Mouse (Mus musculus) c-Kit-negative CD71-positive TER-119-positive erythroid progenitor cells, embryonic 14.5 days (primary cell): ENCODE data around the gene Plcl2.
"Not testable (repeated sequence)": the region's sequence is repeated elsewhere in the genome, so short reads cannot be mapped to it uniquely, and the experiment has no call there.

Experiments used
- DNase-seq: peaks from one replicate; pipeline ENCODE4 v3.0.0-alpha.2; 2013; ENCODE audit warnings: low read depth, low spot score

Gene Plcl2

DNA sequence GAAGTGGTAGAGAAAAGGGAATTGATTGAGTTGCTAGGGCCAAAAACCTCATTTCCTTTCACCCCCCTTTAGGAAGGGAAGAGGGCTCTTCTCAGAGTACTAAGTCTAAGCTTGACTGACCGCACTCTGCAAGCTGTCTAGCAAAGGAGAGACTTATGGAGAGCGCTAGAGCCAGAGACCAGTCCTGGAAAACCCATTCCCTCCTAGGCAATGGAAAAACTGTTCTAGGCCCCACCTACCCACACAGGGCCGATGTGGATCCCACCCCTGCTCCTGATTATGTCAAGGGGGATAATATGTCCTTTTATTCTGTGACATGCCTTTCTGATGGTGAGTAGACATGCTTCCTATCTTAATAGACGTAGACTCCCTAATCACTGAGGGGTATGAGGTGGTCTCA is 116.4 kb downstream of the Plcl2 start:
- DNase-seq: no peak

DNA sequence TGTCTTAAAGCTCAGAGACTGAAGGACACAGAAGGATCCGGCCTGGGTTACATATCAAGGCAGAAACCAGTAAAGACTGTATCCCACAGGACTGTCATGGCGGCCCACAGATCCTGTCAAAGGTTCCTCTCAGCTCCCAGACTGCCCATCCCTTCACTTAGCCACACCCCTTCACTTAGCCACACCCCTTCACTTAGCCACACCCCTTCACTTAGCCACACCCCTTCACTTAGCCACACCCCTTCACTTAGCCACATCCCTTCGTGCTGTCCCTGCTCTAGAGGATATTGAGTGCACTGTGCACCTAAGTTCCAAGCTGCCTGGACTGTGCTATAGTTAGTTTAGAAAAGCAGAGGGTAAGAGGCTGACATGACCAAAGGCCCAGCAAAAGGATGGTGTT is 118.5 kb downstream of the Plcl2 start:
- DNase-seq: peak; percentile 1

- DNase-seq: no peak
These were observed 119.5 kb downstream of the Plcl2 start for GRCm38 (mm10) chr17:50628716-50629115.

DNA sequence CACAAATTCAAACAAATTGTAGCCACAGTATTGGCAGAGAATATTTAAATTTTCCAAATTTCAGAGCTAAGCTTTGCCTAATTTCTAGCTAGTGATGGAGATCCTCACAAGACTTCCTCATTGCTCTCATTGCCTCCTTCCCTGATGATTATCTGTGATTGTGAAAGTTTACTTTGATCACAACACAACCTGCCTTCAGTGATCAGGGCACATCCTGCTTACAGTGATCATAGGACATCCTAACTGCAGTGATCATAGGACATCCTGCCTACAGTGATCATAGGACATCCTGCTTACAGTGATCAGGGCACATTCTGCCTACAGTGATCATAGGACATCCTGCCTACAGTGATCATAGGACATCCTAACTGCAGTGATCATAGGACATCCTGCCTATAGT is 121.8 kb downstream of the Plcl2 start:
- DNase-seq: not testable (repeated sequence)

- no peak for DNase-seq
These were observed 125.0 kb downstream of the Plcl2 start for GRCm38 (mm10) chr17:50634008-50634871.

GRCm38 (mm10) chr17:50635961-50636585 is 126.9 kb downstream of the Plcl2 start:
- DNase-seq: no peak

DNA sequence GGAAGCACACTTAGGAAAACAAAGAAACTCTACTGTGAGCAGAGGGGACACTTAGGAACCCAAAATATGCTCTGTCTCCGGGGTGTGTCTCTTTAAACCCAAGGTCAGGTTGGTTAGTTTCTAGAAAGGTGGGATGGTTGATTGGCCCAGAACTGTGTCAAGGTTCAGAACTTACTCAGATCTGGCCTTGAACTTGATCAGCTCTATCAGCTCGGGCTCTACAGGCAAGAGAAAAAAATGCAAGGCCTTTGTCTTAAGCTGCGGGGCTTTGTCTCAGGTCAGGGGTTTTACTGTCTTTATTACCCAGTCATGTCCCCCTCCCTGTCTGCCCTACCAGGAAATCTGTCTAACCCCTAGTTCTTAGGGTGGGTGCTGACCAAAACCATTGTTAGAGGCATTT is 129.6 kb downstream of the Plcl2 start:
- DNase-seq: no peak

- DNase-seq: no peak
These were observed 131.9 kb downstream of the Plcl2 start for GRCm38 (mm10) chr17:50641076-50641610.

GRCm38 (mm10) chr17:50641879-50642278 is 132.7 kb downstream of the Plcl2 start:
- no peak for DNase-seq

GRCm38 (mm10) chr17:50643356-50643755 is 134.2 kb downstream of the Plcl2 start:
- no peak for DNase-seq

DNA sequence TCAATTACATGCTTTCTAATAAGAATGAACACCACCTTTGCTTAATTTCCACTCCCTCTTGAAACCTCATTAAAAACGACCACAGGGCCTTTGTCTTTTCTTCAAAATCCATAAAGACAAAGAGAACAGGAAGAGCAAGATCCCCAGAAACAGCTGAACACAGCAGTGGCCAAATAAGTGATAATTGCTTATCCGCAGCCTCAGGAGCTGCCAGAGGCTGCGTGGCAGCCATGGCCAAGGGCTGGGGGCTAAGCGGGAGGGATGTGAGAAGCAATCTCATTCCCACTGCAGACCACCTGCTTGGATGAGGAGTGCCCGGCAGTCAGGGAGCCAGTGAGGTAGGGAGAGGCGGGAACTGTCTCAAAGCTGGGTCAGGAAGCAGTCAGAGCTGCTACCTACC is 134.8 kb downstream of the Plcl2 start:
- DNase-seq: no peak

DNA sequence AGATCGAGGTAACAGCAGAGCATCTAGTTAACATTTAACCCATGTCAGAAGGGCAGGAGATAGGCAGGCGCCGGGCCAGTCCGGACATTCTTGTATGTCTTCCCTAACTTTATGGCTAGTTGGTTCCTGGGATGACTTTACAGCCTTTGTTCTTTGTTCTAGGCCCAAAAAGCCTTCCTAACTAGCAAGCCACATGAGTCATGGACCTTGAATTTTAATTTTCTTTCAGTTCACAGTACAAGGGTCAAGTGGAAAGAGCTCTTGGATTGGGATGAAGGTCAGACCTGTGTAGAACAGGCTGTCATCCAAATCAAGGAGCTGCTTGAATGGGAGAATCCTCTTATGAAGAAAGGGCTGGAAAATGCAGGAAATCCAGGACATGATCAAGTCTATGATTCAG is 138.9 kb downstream of the Plcl2 start:
- not testable (repeated sequence) for DNase-seq

GRCm38 (mm10) chr17:50648757-50649419 is 139.7 kb downstream of the Plcl2 start:
- no peak for DNase-seq

DNA sequence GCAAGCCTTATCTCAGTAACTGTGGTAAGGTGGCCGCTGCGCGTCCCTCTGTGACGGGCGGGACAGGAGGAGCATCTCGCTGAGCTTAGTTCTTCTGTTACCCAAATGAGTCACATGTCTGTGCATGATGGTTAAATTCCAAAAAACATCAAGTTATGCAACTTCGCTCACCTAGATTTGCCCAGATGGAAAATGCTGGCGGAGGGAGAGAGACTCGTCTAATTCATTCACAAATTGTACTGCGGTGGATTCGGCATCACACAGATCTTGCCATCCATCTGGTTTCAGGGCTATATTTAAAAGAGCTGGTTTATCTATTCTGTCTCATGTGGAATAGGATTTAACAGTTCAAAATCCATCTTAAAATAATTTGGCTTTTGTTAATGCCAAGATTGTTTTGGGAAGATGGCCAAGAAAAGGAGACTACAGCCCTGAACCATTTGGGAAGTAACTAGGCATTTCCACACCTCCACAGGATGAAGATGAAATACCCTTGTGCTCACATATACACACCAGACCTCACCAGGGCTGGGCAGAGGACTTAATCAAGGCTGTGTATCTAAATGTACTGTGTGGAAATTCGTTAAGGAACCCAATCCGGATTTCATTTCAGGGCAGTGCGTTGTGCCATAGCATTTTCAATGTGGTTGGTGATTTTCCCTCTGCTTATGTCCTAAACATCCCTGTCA is 141.5 kb downstream of the Plcl2 start:
- DNase-seq: no peak

DNA sequence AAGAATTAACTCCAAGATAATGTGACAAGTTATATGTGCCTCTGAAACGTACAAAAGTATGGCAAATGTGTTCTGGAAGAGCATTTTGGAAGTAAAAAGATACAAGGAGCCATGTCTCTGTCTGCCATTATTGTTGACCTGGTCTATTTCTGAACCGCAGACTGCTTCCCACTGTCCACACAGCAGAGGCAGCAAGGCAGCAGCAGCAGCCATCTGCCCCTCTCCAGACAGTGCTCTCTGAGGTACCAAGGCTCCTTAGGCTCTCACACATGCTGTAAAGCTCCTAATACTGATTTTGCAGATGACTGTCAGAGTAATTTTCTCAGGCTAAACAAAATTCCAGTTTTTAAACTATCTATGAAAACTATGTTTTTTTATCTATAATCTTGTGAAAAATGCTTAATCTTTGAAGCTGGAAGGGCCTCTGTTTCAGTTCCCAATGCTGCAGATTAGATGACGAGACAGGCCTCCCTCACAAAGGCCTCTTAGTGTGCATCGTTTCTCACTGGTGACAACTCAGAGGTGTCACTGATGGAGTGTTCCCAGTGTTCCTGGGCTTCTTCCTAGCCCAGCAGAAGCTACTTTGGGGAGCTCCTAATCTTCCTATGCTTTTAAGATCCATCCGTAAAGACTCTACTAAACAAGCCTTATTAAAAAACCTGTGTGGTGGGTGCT is 145.7 kb downstream of the Plcl2 start:
- no peak for DNase-seq

DNA sequence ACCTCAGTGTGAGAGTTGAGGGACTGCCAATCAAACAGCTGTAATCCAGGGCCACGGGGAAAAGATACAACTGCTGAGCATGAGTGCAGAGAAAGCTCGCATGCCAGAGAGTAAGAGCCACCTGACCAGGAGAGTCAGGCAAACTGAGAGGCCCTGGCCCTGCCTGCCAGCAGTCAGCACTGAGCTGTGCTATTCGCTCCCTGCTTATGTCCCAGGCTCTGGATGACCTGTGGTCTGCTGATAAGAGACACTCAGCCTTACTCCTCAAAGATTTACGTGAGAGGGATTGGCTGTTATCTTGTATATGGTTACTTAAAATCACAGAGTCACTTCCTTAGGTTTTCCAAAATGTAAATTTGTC is 146.2 kb downstream of the Plcl2 start:
- DNase-seq: no peak

DNA sequence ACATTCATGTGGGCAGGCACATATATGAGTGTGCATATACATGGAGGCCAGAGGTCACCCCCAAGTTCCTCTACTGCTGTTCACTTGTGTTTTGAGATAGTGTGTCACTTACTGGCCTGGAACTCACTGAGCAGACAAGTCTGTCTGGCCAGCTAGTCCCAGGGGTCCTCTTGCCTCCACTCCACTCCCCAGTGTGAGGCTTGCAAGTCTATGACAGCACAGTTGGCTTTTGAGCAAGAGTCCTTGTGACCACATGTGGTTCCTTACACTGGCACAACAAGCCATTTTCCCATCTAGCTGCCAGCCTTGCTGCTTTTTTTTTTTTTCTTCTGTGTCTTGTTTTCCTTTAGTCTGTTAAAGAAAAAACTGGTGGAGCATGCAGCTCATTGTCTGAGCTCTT is 148.1 kb downstream of the Plcl2 start:
- DNase-seq: no peak

DNA sequence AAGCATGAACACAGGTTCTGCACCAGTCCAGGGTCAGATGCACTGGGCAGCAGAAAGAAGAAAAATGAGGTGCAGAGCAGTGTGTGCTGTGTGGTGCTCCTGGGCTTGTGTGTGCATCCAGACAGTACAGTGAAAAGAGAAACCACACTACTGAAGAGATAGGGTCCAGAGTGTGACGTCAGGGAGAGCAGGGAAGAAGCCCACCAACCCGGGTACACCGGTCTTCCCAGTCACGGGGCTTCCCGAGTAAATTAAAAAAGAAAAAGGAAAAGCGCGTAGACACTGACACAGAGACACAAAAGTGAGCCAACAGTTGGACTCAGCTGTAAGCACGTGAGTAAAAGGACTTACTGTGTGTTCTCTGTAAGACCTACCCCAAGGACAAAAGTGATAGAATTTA is 149.7 kb downstream of the Plcl2 start:
- DNase-seq: no peak

- DNase-seq: no peak
These were observed 158.4 kb downstream of the Plcl2 start for GRCm38 (mm10) chr17:50667596-50667995.

DNA sequence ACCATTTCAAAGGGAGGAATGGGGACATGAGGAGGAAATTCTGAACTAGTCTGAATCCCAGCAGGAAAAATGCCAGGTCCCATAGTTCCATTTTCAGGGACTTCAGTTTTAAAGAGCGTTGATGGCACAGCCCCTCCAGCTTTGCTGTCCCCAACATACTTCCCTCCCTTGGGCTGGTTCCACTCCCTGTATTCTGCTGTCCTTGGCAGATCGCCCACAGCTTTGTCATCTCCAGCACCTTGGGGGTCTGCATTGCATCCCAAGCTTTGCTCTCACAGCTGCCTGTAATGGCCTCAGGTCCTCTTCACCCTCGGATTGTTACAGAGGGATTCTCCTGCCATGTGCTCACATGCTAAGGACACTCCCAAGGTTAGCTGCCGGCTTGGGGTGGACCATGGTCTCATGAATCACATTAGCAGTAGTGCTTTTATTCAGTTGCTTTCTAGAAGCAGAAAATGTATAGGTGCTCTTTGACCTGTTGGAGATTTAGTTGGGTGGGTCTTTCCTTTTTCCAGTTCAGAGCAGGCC is 159.5 kb downstream of the Plcl2 start:
- DNase-seq: no peak

GRCm38 (mm10) chr17:50671416-50671815 is 162.2 kb downstream of the Plcl2 start:
- DNase-seq: no peak
